Mouse (Mus musculus): ENCODE measurements around the gene Dnali1. TPM values are rescaled to one million over a fixed set of nuclear protein-coding genes. Genes with fewer than 3 reads are reported as not detected.

Gene Dnali1
- polyA plus RNA-seq, 1 experiment from 2014 or later: 1.2 TPM

DNA sequence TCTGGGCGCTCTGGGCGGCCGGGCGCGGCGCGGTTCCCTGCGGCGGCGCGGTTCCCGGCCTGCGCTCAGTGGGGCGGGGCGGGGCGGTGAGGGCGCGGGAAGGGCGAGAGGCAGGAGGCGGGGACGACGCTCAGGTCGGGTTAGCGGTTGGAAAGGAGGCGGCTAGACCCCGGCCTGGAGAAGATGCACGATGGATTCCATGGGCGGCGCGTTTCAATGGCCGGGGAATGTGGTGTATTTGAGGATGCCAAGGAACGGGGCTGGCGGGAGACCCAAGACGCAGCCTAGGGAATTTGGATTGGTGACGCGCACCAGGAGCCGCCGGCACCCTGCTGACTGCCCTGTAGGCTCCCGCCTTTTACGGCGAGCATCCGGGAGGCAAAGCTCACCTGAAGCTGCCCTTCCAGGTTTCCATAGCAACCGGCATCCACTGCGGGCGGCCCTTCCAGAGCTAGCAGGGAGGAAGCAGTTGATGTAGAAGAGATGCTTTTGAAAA, 19.9 kb upstream of the Dnali1 start:
- peak; percentile 91 for ATAC-seq
- Histone ChIP-seq H3K4me1 (ENCODE audit: control insufficient read depth, insufficient read depth, low read depth, low read length) (peaks cover 19% of the 10 kb centered on the region), H3K27ac (ENCODE audit: low read depth, low read length) (peak overlapping the region; percentile 100), H3K27me3 (replicated peaks; ENCODE audit: control insufficient read depth, insufficient read depth, low read length) (no peaks in the 10 kb centered on the region), H3K9ac (ENCODE audit: low read depth, low read length) (peak overlapping the region; percentile 97), H3K4me2 (ENCODE audit: low read length) (peak overlapping the region; percentile 70), H3K9me3 (ENCODE audit: control insufficient read depth, low read length) (no peaks in the 10 kb centered on the region), H3K4me3 (ENCODE audit: low read length) (peak overlapping the region; percentile 81), H3K36me3 (ENCODE audit: control insufficient read depth, insufficient read depth, low read length) (peaks cover 11% of the 10 kb centered on the region)
- 0% methylated on average over 37 of the region's 45 CpGs for WGBS

DNA sequence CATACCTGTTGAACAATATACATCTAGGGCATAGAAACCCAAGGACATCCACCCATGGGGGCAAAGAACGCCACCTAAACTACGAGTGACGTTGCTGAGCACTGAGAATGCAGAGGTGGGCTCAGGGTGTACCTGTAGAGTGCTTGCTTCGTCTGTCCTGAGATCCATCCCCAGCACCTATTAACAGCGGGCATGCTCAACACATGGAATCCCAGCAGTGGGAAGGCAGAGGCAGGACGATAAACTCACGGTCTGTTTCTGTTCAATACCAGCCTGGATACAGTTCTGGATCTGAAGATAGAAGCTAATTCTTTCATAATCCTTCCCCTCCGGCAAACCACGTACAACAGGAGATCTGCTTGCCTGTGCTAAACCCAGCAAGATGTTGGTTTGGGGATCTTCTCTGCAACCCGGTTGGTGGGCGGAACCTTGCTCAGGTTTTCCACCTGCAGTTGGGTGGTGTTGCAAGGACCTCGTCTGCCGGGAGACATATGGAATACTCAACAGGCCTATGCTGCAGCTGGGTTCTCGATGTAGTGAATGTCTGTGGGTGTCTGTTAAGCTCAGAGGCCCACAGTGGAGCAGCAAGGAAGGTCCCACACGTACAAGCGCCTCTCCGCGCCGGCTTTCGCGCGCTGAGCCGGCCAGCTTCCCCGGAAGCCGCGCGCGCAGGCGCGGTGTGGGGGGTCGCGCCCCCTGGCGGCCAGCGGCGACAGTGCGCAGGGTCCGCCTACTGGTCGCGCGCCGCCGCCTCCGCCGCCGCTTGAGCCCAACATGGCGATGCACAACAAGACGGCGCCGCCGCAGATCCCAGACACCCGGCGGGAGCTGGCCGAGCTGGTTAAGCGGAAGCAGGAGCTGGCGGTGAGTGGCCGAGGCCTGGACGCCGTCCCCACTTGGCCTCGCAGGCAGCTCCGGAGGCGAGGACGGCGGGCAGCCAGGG, 19.2 kb upstream of the Dnali1 start, which contains the start of gene Meaf6:
TSS of gene Meaf6 (plus strand) at position 732 of the 943 bp plus-strand sequence.
- peaks cover 19% of the 10 kb centered on the region for H3K4me1 ChIP-seq (ENCODE audit: control insufficient read depth, insufficient read depth, low read depth, low read length)
- peak within 1 kb of the TSS; percentile 70 for H3K4me2 ChIP-seq (ENCODE audit: low read length)
- H3K27me3 ChIP-seq (replicated peaks; ENCODE audit: control insufficient read depth, insufficient read depth, low read length): no peaks in the 10 kb centered on the region
- H3K9me3 ChIP-seq (ENCODE audit: control insufficient read depth, low read length): no peaks in the 10 kb centered on the region
- peak within 1 kb of the TSS; percentile 81 for H3K4me3 ChIP-seq (ENCODE audit: low read length)
- peaks cover 7% of the 10 kb centered on the region for H3K36me3 ChIP-seq (ENCODE audit: control insufficient read depth, insufficient read depth, low read length)
- WGBS: under 1% methylated on average over 61 of the region's 63 CpGs
- H3K27ac ChIP-seq (ENCODE audit: low read depth, low read length): peak within 1 kb of the TSS; percentile 100
- peak within 1 kb of the TSS; percentile 97 for H3K9ac ChIP-seq (ENCODE audit: low read depth, low read length)
- ATAC-seq: peak; percentile 92

DNA sequence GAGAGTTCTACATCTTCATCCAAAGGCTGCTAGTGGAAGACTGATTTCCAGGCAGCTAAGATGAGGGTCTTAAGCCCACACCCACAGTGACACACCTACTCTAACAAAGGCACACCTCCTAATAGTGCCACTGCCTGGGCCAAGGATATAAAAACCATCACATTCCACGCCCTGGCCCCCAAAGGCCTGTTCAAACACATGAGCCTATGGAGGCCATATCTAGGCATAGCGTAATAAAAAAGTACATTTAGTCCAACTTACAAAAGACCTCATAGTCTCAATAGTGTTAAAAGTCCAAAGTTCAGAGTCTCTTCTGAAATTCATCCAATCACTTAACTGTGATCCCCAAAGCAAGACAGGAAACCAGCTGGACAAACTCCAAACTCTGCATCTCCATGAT, 13.2 kb upstream of the Dnali1 start:
- H3K36me3 ChIP-seq (ENCODE audit: control insufficient read depth, insufficient read depth, low read length): peaks cover 20% of the 10 kb centered on the region; the same call in 1 of the 2 replicates
- no peaks in the 10 kb centered on the region for H3K4me1 ChIP-seq (ENCODE audit: control insufficient read depth, insufficient read depth, low read depth, low read length)
- H3K9me3 ChIP-seq (ENCODE audit: control insufficient read depth, low read length): no peaks in the 10 kb centered on the region
- H3K9ac ChIP-seq (ENCODE audit: low read depth, low read length): no peak overlapping the region
- no peak overlapping the region for H3K4me3 ChIP-seq (ENCODE audit: low read length)
- H3K27me3 ChIP-seq (replicated peaks; ENCODE audit: control insufficient read depth, insufficient read depth, low read length): no peaks in the 10 kb centered on the region
- no peak for ATAC-seq
- no peak overlapping the region for H3K4me2 ChIP-seq (ENCODE audit: low read length)
- 98% methylated on average over 2 of the region's 2 CpGs for WGBS
- H3K27ac ChIP-seq (ENCODE audit: low read depth, low read length): no peak overlapping the region

DNA sequence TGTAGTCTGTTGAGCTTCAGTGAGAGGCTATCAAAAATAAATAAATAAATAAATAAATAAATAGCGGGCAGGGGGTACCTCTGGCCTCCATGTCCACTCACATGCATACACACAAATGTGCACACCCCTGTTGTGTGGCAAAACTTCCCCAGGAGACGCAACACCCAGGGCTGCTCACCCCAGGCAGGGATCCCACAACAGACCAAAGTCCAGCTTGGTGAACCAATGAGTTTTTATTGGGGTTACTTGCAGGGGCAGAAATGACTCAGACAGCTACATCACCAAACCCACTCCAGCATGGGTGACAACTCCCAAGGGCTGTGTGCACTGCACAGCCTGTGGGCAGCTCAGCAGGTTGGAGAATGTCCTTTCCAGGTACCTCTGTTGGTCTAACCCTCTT, 12.2 kb upstream of the Dnali1 start:
- ATAC-seq: no peak
- Histone ChIP-seq H3K27ac (ENCODE audit: low read depth, low read length) (no peak overlapping the region), H3K4me2 (ENCODE audit: low read length) (no peak overlapping the region), H3K4me3 (ENCODE audit: low read length) (no peak overlapping the region), H3K27me3 (replicated peaks; ENCODE audit: control insufficient read depth, insufficient read depth, low read length) (no peaks in the 10 kb centered on the region), H3K9ac (ENCODE audit: low read depth, low read length) (no peak overlapping the region), H3K4me1 (ENCODE audit: control insufficient read depth, insufficient read depth, low read depth, low read length) (no peaks in the 10 kb centered on the region), H3K36me3 (ENCODE audit: control insufficient read depth, insufficient read depth, low read length) (peaks cover 30% of the 10 kb centered on the region), H3K9me3 (ENCODE audit: control insufficient read depth, low read length) (no peaks in the 10 kb centered on the region)
- WGBS: 92% methylated on average over 2 of the region's 2 CpGs

DNA sequence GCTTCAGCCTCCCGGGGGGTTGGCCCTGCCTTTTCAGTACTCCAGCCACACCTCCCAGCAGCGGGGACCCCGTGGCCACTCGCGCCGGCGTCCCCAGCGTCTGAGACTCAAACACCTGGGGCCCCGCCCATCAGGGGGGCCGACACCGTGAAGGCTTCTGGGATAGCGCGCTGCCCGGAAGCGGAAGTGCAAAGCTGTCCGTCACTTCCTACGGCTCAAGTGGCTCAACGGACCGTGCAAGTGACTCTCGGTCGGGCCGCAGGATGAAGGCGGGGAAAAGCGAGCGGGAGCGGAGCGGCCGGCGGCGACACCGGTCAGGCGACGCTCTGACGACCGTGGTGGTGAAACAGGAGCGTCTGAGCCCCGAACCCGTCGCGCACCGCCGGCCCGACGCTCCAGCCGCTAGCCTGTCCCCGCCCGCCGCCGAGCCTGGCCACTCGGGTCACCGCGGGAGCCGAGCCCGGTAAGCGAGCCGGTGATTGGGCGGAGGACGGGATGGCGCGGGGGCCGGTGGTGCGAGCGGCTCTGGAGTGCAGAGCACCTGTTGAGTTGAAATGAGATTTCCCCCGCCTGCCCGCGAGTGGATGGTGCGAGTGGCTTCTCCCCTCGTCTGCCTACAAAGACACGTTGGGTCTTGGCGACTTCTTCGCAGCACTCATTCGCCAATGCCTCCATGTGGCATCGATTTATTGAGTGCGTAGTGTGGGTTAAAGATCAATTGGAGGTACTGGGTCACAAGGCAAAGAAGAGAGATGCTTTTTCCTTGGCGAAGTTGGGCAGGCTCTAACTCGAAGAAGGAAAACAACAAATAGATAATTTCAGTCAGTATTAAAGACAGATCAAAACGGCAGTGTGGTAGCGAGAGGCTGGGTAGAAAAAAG, 1.2 kb upstream of the Dnali1 start, which contains the start of gene Snip1:
TSS of gene Snip1 (plus strand) at position 183 of the 881 bp plus-strand sequence.
- no peaks in the 10 kb centered on the region for H3K27me3 ChIP-seq (replicated peaks; ENCODE audit: control insufficient read depth, insufficient read depth, low read length)
- ATAC-seq: peak; percentile 96
- 1% methylated on average over 77 of the region's 78 CpGs for WGBS

DNA sequence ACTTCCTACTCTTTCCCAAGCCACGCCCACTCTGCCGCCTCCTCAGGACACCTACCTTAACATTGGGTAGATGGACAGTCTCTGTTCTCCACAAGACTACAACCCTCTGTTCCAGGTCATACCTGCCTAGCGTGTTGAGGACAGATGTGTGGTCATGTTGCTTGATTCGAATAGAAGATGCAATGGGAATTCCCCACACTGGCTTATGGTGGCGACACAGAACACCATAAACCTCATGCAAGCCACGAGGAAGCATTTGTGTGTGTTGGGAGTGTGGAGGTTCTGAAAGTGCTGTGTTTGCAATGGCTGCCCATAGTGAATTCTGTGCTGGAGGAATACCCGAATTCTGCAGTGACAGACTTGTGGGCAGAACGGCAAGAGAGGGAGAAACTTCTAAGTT, 1.7 kb downstream of the Dnali1 start:
- H3K36me3 ChIP-seq (ENCODE audit: control insufficient read depth, insufficient read depth, low read length): 0 out of 2 replicates have a peak, but pooled peaks cover 2% of the 10 kb centered on the region
- WGBS: 77% methylated on average over 8 of the region's 8 CpGs

More for the DNA sequence above, 1.2 kb upstream of the Dnali1 start, which contains the start of gene Snip1:
- Histone ChIP-seq H3K36me3 (ENCODE audit: control insufficient read depth, insufficient read depth, low read length) (peaks cover 20% of the 10 kb centered on the region), H3K9ac (ENCODE audit: low read depth, low read length) (peak within 1 kb of the TSS; percentile 89), H3K4me1 (ENCODE audit: control insufficient read depth, insufficient read depth, low read depth, low read length) (peaks cover 14% of the 10 kb centered on the region), H3K4me2 (ENCODE audit: low read length) (peak within 1 kb of the TSS; percentile 90), H3K9me3 (ENCODE audit: control insufficient read depth, low read length) (no peaks in the 10 kb centered on the region), H3K4me3 (ENCODE audit: low read length) (peak within 1 kb of the TSS; percentile 94), H3K27ac (ENCODE audit: low read depth, low read length) (peak within 1 kb of the TSS; percentile 67)

DNA sequence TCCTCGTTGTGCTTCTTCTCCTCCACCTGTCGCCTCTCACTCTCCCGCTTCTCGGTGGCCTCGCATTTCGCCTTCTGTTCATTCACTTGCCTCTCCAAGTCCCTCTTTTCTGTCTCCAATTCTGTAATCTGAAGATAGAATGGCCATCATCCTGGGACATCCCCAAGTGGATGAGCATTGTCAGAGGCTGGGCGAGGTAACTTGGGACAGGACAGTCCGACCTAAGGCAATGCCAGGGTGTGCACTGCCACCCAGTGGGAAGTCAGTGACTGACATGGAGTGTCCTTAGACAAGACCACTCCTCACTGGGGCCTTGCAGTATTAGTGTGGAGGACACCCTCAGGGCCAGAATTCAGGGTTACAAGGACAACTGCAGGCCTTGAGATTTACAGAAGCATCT, 6.5 kb downstream of the Dnali1 start:
- peak overlapping the region; percentile 59 for H3K4me2 ChIP-seq (ENCODE audit: low read length)
- no peaks in the 10 kb centered on the region for H3K27me3 ChIP-seq (replicated peaks; ENCODE audit: control insufficient read depth, insufficient read depth, low read length)
- peak overlapping the region; percentile 21; the same call in 1 of the 2 replicates for H3K4me3 ChIP-seq (ENCODE audit: low read length)
- H3K36me3 ChIP-seq (ENCODE audit: control insufficient read depth, insufficient read depth, low read length): peaks cover 15% of the 10 kb centered on the region
- no peaks in the 10 kb centered on the region; the same call in 1 of the 2 replicates for H3K4me1 ChIP-seq (ENCODE audit: control insufficient read depth, insufficient read depth, low read depth, low read length)
- no peak overlapping the region for H3K27ac ChIP-seq (ENCODE audit: low read depth, low read length)
- peak; percentile 90 for ATAC-seq
- WGBS: 5% methylated on average over 8 of the region's 8 CpGs
- H3K9me3 ChIP-seq (ENCODE audit: control insufficient read depth, low read length): no peaks in the 10 kb centered on the region
- H3K9ac ChIP-seq (ENCODE audit: low read depth, low read length): peak overlapping the region; percentile 21; the same call in 1 of the 2 replicates

More for the DNA sequence above, 1.7 kb downstream of the Dnali1 start:
- peaks cover 14% of the 10 kb centered on the region for H3K4me1 ChIP-seq (ENCODE audit: control insufficient read depth, insufficient read depth, low read depth, low read length)
- H3K9me3 ChIP-seq (ENCODE audit: control insufficient read depth, low read length): no peaks in the 10 kb centered on the region
- ATAC-seq: no peak
- no peak overlapping the region for H3K9ac ChIP-seq (ENCODE audit: low read depth, low read length)
- H3K27ac ChIP-seq (ENCODE audit: low read depth, low read length): no peak overlapping the region
- no peak overlapping the region for H3K4me2 ChIP-seq (ENCODE audit: low read length)
- H3K27me3 ChIP-seq (replicated peaks; ENCODE audit: control insufficient read depth, insufficient read depth, low read length): no peaks in the 10 kb centered on the region
- H3K4me3 ChIP-seq (ENCODE audit: low read length): no peak overlapping the region

DNA sequence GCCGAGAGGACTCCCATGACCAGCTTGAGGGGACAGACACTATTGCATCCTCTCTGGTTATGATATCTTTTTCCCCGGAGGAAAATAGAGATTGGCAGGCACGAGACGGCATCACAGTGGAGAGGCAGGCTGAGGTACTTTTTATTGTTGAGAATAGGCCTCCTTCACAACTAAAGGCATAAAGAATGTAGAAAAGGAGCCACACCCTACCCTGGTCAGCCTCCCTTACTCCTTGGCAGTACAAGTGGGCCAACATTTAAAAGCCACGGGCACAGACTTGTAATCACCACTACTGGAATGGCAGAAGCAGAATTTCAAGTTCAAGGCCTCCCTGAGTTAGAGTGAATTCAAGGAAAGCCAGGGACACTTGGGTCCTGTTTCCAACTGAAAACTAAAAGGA, 7.5 kb downstream of the Dnali1 start:
- Histone ChIP-seq H3K4me1 (ENCODE audit: control insufficient read depth, insufficient read depth, low read depth, low read length) (no peaks in the 10 kb centered on the region; the same call in 1 of the 2 replicates), H3K27me3 (replicated peaks; ENCODE audit: control insufficient read depth, insufficient read depth, low read length) (no peaks in the 10 kb centered on the region), H3K36me3 (ENCODE audit: control insufficient read depth, insufficient read depth, low read length) (peaks cover 22% of the 10 kb centered on the region), H3K4me3 (ENCODE audit: low read length) (no peak overlapping the region), H3K4me2 (ENCODE audit: low read length) (no peak overlapping the region), H3K9ac (ENCODE audit: low read depth, low read length) (no peak overlapping the region), H3K27ac (ENCODE audit: low read depth, low read length) (no peak overlapping the region), H3K9me3 (ENCODE audit: control insufficient read depth, low read length) (no peaks in the 10 kb centered on the region)
- 61% methylated on average over 5 of the region's 5 CpGs for WGBS
- ATAC-seq: no peak

All from hindbrain, embryonic 16.5 days (tissue).